Mouse (Mus musculus): ENCODE results near the gene 1700016K19Rik.
A peak's percentile ranks its signal among the peaks of the same experiment; 100 is the strongest.
"Not testable (repeated sequence)": the region's sequence is repeated elsewhere in the genome, so short reads cannot be mapped to it uniquely, and the experiment has no call there.

Gene 1700016K19Rik

GRCm38 (mm10) chr11:75990965-75991835 lies 8.5 kb upstream of the 1700016K19Rik start:
- no peak for DNase-seq

- no peak for DNase-seq
Measured at GRCm38 (mm10) chr11:75991911-75992310, 7.8 kb upstream of the 1700016K19Rik start.

GRCm38 (mm10) chr11:75992481-75992880 lies 7.2 kb upstream of the 1700016K19Rik start:
- DNase-seq = no peak

GRCm38 (mm10) chr11:75994357-75994756 lies 5.4 kb upstream of the 1700016K19Rik start:
- no peak for DNase-seq

- DNase-seq = no peak
Measured at GRCm38 (mm10) chr11:76000701-76001100, 989 bp downstream of the 1700016K19Rik start.

GRCm38 (mm10) chr11:76001237-76001878 lies 1.6 kb downstream of the 1700016K19Rik start:
- no peak for DNase-seq

- not testable (repeated sequence) for DNase-seq
Measured at GRCm38 (mm10) chr11:76004276-76004675, 4.6 kb downstream of the 1700016K19Rik start.

- no peak for DNase-seq
Measured at GRCm38 (mm10) chr11:76008162-76008561, 8.4 kb downstream of the 1700016K19Rik start.

- no peak for DNase-seq
Measured at GRCm38 (mm10) chr11:76009101-76009500, 9.4 kb downstream of the 1700016K19Rik start.

- no peak for DNase-seq
Measured at GRCm38 (mm10) chr11:76010838-76011624, 11.3 kb downstream of the 1700016K19Rik start.

GRCm38 (mm10) chr11:76015251-76015650 lies 15.5 kb downstream of the 1700016K19Rik start:
- no peak for DNase-seq

- DNase-seq = no peak
Measured at GRCm38 (mm10) chr11:76015814-76016213, 16.1 kb downstream of the 1700016K19Rik start.

- no peak for DNase-seq
Measured at GRCm38 (mm10) chr11:76019879-76020278, 20.2 kb downstream of the 1700016K19Rik start.

GRCm38 (mm10) chr11:76020916-76021315 lies 21.2 kb downstream of the 1700016K19Rik start:
- no peak for DNase-seq

- no peak for DNase-seq
Measured at GRCm38 (mm10) chr11:76025080-76025583, 25.4 kb downstream of the 1700016K19Rik start.

GRCm38 (mm10) chr11:76026527-76027138 lies 26.9 kb downstream of the 1700016K19Rik start:
- DNase-seq = no peak

GRCm38 (mm10) chr11:76027139-76028071 lies 27.7 kb downstream of the 1700016K19Rik start, which contains the start of gene Rflnb:
Rflnb (minus strand) TSS chr11:76027782.
- DNase-seq = peak; percentile 94

- peak; percentile 28 for DNase-seq
Measured at GRCm38 (mm10) chr11:76028072-76028465, 28.4 kb downstream of the 1700016K19Rik start.

GRCm38 (mm10) chr11:76033359-76033758 lies 33.6 kb downstream of the 1700016K19Rik start:
- DNase-seq = no peak

GRCm38 (mm10) chr11:76033836-76034235 lies 34.1 kb downstream of the 1700016K19Rik start:
- no peak for DNase-seq

- DNase-seq = no peak
Measured at GRCm38 (mm10) chr11:76035182-76035581, 35.5 kb downstream of the 1700016K19Rik start.

Measured in lung, postnatal 14 days (tissue).